Mouse (Mus musculus) megakaryocyte-erythroid progenitor cell, adult 5-6 weeks (primary cell): ENCODE results near the gene Mink1. TPM values are rescaled to one million over a fixed set of nuclear protein-coding genes. Genes with fewer than 3 reads are reported as not detected.
A peak's percentile ranks its signal among the peaks of the same experiment; 100 is the strongest.

ENCODE experiments used
- ATAC-seq: replicated peaks from 2 replicates; pipeline ENCODE4 v1.8.0; 2016; ENCODE audit warnings: mild to moderate bottlenecking, inconsistent platforms; ENCODE audit not compliant: severe bottlenecking, poor library complexity, low FRiP score, low TSS enrichment
- total RNA-seq, 2 experiments: library from RNA; stranded (forward) in 1 of 2; stranded (reverse) in 1 of 2; fragments of 200-1000, 215-1000 nt in 1 of 2; fragments of >200 nt in 1 of 2; fragmentation: Nextera tagmentation in 1 of 2; gene quantifications; 2 replicates each; pipeline ENCODE4 v1.2.3; 2014 to 2017

Mink1 gene
- total RNA-seq, 2 experiments from 2014 or later = 18.2 to 44.7 TPM

DNA sequence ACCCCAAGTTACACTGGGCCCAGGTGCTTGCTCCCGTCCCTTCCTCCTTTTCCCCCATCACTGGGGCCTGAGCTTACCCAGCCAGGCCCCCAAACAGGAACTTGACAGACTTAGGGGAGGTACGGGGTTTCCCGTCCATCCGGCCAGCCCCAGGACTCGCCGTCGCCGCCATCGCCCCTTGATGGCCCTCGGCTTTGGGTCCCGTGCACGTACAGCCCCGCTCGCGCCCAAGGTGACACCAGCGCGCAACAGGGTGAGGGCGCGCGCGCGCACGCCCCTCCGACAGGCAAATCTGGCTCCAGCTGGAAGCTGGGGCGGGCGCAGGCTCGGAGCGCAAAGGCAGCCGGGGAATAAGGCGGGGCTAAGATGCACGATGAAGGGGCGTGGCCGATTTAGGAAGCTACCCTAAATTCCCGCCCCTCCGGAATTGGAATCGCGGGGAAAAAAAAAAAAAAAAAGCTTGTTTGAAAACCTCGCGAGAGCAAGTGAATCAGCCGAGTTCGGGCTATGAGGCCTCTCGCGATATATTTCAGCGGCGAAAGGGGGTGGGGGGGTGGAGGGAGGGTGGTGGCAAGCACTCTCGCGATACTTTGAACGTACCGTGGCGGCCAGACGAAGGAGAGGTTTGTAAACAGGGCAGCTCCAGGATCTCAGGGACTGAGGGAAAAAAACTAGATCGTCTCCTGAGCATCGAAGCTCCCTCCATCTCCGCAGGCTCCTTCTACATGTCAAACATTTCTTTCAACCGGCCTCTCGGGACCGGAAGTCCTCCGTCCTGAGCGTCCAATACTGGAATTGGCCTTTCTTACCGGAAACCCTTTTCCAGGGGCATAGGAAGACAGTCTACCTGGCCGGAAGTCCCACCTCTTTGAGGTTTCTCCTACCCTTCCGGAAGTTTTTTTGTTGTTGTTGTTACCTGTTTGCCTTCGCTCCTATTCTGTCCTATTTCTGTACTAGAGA is 84.3 kb downstream of the Mink1 start, which contains the start of the genes Rnf167 and Slc25a11:
Rnf167 (plus strand) TSS at position 545 of the 960 bp plus-strand sequence.
Slc25a11 (minus strand) TSS at position 789 of the 960 bp plus-strand sequence.
- ATAC-seq = peak; percentile 72

DNA sequence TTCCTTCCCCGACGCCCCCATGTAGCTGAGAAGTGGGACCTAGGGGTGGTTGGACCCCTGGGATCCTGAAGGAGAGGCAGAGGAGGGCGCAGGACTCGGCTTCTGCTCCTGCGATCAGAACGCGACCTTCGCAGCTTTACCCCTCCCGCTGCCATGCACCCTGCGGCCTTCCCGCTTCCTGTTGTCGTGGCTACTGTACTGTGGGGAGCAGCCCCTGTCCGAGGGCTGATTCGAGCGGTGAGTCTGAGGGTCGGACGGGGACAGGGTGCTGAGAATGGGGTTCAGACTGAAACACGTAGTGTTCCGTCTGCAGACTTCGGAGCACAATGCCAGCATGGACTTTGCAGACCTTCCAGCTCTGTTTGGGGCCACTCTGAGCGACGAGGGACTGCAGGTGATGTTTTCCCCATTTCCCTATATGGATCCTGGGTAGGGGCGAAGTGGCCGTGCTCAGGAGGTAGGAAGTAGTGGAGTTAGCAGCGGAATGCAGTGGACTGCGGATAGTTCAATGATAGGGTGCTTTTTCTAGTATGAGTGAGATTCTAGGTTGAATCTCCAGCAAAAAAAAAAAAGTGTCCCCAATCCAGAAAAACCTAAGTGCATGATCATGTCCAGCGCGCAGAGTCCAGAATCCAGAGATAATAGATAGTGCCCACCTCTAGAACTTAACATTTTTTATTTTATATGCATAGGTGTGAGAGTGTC is 85.2 kb downstream of the Mink1 start:
- ATAC-seq = peak; percentile 10; the same call in 1 of the 2 replicates

DNA sequence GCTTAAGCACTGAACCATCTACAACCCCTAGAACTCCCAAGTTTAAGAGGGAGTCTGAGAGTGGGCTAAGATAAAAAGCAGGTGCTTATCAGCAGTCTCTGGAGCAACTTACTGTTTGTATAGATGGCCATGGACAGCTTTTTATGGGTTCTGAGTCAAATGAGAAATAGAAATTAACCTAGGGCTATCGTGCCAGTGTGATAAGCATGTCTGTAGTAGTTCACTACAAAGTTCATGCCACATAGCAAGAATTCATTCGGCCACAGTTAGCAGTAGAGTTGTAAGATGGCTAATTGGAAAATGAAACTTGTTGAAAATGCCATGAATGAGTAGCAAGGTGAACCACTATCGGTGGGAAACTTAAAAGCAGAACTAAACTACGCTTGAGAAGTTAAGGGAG is 85.8 kb downstream of the Mink1 start:
- peak; percentile 13 for ATAC-seq

DNA sequence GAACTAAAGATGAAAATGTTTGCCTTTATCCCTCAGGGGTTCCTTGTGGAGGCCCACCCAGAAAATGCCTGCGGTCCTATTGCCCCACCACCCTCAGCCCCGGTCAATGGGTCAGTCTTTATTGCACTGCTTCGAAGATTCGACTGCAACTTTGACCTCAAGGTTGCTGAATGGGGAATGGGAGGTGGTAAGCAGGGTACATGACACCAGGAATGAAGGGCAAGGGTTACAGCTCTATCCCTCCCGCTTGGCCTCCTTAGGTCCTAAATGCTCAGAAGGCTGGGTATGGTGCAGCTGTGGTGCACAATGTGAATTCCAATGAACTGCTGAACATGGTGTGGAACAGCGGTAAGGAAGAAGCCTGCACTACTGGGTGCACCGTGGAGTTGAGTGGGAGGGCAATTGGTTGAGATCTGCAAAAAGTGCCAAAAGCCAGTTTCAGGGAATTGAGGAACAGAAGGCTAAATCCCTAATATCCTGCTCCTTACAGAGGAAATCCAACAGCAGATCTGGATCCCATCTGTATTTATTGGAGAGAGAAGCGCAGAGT is 86.6 kb downstream of the Mink1 start:
- no peak for ATAC-seq

DNA sequence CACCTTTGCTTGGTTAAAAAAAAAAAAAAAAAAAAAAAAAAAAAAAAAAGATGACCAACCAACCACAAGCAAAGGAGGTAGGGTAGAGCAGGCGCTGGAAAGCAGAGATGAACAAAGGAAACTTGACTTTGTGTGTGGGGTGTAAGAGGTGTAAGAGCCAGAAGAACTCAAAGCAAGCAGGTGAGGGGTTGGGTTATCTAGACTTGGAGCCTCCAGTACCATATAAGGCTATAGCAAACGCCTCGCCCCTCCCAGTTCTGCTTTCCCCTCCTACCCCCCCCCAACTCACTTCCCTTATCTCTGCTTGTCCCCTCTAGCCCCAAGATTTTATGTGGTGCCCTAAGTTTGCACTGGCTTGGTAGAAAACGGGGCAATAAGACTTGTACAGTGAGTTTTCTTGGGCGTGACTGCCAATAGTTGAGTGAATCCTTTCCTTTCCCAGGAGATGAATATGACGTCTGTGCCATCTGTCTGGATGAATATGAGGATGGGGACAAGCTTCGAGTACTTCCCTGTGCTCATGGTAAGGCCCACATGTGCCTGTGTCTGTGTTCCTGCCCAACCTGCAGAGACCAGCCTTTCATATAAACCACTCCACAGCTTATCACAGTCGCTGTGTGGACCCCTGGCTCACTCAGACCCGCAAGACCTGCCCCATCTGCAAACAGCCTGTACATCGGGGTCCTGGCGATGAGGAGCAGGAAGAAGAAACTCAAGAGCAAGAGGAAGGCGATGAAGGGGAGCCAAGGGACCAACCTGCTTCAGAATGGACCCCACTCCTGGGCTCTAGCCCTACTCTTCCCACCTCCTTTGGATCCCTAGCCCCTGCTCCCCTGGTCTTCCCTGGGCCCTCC is 87.9 kb downstream of the Mink1 start:
- ATAC-seq = no peak

DNA sequence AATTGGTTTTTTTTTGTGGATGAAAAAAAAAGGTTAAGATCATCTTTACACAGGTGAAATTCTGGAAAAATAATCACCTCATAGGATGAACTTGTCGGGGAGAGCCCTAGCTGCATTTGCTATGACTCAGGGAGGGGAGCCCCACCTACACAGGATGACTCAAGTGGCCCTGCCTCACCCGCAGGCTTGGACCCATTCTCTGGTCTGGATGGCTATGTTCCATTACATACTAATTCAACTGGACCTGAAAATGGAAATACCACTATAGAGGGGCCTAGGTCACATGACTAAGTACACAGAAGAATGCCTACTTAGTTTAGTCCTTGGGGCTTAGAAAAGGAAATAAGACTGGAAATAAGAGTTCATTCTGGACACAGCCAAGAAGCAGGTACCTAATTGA is 88.7 kb downstream of the Mink1 start:
- no peak for ATAC-seq

DNA sequence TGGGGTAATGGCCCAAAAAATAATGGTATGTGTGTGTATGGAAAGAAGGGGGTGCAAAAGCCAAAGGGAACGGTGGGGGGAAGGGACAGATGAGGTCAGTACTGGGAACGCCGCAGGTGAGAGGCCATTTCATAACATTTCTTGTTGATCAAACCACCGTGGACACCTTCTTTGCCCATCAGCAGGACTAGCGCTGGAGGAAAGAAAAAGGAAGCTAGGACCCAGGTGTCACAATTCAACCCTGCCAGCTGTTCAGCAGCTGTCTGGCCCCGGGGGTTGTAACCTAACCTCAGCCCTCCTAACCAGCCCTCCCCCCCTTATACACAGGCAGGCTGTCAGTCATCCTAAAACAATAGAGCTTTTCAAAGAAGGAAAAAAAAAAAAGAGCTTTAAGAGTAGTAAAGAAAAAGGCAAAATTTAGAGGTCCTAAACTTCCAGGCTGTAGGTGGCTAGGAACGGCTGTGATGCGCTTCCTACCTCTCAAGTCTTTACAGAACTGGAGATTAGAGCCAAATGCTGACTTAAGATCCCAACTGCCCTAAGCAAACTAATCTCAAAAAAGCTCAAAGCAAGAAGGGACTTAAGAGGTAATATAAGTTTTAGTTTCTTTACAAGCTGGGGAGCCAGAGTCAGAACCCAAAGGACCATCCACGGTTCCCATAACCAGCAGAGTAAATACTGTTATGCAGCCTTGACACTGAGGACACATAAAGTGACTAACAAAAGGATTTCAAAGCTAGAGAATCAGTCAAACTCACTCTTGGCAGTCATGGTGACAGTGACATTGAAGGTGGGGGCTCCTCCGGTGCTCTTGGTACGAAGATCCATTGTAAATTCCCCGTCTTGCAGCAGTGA is 89.6 kb downstream of the Mink1 start:
- ATAC-seq = no peak

DNA sequence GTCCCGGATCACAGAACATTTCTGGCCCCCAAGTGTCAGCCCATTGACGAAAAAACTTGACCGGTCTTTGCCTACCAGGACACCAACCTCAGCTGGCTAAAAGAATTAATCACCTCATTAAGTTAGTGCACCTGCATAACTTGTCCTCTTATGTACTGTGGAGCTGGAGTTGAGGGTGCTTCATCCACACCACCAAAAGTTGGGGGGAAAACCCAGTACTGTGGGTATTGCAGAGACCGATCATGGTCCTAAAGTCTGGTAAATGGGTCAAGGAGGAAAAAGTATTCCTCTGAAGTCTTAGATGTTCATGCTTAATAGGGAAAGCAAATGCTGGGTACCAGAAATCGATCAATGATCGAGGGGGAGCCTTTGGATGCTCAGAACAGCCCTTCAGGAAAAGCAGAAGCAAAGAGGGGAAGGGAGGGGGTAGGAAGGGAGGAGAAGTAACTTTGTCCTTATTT is 90.2 kb downstream of the Mink1 start:
- ATAC-seq = no peak

DNA sequence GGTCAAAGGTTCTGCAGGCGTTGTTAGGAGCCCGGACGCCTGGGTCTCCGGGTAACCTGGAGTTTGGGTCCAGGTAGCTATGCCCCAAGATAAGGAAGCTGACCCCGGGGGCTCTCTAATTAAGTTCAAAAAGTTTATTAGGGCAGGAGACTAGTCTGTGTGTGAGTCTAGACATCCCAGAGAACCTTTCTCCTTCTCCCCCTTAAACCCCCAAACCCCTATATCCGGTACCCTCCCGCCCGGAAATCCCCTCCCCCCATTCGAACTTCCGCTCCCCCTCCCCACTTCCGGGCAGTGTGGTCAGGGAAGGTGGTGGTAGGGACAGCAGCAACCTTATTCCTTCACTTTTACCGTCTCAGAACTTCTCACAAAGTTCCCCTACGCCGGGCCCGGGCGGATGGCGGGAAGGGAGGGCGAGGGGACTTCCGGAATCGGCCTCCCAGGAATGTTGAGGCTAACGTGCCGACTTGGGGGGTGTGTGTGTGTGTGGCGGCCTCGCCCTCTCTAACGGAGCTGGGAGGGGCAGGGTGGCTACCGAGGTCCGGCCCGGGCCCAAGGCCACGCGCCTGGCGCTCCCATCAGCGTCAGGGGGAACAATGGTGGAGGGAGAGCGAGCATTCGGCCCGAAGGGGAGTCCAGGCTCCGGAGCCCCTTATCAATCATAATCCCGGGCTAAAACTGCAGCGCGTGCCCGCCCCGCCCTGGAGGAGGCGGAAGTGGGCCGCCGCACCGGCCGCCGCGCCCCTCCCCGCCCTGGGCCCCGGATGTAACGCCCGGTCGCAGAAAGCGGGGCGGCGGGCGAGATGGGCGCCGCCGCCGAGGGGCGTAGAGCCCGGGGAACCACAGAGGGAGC is 90.9 kb downstream of the Mink1 start:
- ATAC-seq = 0 out of 2 replicates have a peak, but pooled peaks have one; percentile 8

DNA sequence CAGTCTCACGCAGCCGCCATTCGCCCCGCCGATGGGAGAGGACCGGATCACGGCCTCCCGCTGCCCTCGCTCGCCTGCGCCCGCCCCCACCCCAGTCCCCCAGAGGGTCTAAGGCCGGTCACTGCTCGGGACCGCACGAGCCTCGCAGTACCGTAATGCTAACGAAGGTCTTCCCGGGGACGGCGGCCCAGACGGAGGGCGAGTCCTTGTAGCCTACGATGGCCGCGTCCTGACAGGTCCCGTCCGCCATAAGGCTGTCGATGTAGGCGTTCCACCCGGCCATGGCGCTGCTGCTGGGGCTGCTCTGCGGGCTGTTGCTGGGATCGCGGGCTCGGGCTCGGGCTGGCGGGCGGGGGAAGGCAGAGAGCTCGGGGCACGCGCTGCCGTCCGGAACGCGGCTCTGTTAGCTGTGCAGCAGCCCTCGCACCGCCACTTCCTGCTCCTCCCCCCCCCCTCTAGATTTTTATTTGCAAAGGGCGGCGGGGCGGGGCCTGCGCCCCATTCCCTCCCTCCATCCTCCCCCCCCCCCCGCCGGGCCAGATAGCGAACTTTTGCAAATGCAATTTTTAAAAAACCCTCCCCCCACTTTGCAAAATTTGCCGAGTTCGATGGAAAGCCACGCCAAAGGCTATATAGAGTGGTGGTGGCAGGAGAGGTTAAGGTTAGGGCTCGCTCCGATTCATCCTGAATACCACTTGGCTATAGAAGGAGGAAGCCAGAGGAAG is 91.7 kb downstream of the Mink1 start, which contains the start of gene Pfn1:
Pfn1 (minus strand) TSS at position 447 of the 725 bp plus-strand sequence.
- peak; percentile 47 for ATAC-seq

DNA sequence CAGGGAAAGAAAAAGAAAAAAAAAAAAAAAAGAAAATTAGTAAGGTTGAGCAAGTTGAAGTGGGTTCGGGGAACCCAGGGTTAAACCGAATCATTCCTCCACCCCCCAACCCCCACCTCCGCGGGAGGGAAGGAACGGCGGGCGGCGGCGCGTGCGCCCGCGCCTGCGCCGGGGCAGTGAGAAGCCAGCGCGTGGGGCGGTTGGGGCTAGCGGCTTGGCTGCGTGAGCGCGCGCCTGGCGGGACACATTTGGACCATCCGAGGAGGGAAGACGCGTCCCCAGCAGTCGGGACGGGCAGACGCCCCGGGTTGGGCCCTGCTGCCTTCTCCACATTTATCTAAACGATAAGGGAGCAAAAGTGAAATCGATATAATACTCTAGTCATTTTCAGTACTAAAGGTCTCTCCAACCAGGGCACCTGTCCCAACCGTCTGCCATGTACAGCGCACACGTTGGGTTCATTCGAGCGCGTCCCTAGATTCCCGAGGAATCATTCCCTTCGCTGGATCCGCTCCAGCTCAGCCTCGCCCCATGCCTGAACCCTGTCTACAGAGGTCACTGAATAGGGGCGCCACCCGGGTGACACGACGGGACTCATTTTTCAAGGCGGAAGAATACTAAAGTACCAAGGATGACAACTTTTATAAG is 92.4 kb downstream of the Mink1 start:
- peak; percentile 33 for ATAC-seq

DNA sequence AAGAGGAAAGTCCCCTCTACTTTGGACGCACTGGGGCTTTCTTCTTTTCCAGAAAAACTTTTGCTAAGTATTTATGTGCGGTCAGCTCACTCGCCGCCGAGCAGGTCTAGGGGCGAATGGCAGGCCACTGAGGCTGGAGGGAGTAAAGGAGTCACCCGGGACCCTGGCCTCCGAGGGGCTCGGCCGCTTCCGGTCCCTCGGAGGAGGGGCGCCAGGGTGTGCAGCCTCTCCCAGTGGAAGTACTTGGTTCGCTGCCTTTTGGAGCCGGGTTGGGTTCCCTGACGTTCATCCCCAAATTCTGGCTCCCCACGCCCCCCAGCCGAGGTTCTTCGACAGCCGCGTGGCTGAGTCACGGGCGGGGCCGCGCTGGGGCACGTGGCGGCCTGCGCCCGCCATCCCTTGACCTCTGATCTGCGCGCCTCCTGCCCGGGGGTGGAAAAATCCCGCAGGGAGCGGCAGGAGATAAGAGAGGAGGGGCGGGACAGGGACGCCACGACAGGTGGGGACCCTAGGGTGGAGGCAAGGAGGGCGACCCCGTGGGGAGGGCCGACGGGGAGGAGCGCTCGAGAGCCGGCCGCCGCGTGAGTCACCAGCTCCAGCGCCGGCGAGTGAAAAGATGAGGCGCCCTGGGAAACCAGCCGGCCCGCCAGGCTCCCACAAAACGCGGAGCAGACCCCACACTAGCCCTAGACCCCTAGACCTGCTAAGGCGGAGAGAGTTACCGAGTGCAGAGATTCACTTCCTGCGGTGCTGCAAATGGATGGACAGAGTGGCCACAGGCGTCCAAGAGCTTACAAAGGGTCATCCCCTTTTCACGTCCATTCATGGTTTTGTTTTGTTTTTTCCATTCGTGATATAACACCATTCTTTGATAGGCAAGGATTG is 93.1 kb downstream of the Mink1 start:
- no peak for ATAC-seq

DNA sequence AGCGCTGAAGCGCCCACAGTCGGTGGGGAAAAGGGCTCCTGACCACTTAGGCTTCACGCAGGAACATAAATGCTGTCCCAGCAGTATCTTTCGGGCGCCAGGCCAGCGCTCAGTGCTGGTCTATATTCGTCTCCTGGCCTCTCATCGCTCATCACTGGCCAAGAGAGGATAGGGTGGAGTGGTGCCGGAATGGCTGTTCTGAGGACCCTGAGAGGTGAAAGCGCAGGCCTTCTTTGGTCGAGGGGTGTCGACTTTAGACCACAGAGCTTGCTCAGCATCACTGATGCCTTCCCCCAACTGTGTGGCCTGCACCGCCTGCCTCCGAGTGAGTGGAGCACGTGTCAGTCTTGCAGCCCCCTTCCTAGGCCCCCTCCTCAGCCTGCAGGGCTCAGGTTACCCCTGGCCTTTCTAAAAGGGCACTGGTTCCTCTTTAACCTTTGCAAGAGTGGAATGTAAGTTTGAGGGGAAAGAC is 93.8 kb downstream of the Mink1 start:
- no peak for ATAC-seq

DNA sequence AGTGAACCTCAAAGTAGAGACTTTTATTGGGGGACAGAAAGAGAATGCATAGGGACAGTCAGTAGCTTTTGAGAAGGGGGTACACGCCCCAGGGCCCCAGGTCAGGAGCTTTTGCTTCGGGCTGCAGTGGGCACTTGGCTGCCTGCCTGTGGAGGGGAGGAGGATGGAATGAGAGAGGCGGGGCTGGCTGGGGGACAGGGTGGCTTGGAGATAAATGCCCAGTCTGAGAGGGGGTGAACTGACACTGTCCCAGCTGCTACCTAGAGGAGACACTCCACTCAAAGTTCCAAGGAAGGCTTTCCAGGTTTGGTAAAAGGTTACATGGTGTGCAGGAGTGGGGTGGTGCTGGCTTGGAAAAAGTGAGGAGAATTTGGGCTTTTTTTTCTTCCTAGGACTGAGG is 94.3 kb downstream of the Mink1 start, which contains the start of gene Eno3:
Eno3 (plus strand) TSS at position 239 of the 400 bp plus-strand sequence.
- no peak for ATAC-seq

DNA sequence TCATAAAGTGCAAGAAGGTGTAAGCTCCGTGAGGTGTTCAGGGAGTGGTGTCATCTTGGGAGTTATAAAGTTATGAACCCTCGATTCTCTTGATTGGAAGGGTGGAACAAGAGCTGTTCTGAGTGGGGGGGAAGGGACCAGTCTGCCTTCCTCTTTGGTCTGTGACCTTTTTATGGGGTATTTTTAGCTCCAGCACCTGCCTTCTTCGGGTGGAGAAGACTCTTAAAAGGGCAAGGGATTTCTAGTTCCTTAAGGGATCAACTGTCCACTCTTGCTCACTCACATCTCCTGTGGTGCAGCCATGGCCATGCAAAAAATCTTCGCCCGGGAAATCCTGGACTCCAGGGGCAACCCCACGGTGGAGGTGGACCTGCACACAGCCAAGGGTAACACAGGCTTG is 94.9 kb downstream of the Mink1 start:
- ATAC-seq = no peak
